Mouse (Mus musculus) CH12.LX (cell line): ENCODE data around the gene Golm1. TPM values are rescaled to one million over a fixed set of nuclear protein-coding genes. Genes with fewer than 3 reads are reported as not detected.
"Not testable (repeated sequence)": the region's sequence is repeated elsewhere in the genome, so short reads cannot be mapped to it uniquely, and the experiment has no call there.

Experiments
- DNase-seq: peaks from one replicate; pipeline ENCODE4 v3.0.0-alpha.2; 2013; ENCODE audit errors: extremely low read depth
- H3K27ac ChIP-seq: 2 replicates; pipeline ENCODE4 v1.5.1; 2012; ENCODE audit warnings: low read depth, mild to moderate bottlenecking, control low read depth, moderate library complexity; ENCODE audit not compliant: insufficient read depth
- H3K27me3 ChIP-seq: replicated peaks from 2 replicates; pipeline ENCODE3; 2012; ENCODE audit warnings: inconsistent platforms
- H3K36me3 ChIP-seq, 2 experiments: replicated peaks in 1 of 2; 2 replicates each; pipeline versions ENCODE3 to v1.6.1; 2012; ENCODE audit warnings: inconsistent platforms in 1 of 2, low read length in 1 of 2, mild to moderate bottlenecking in 1 of 2, mixed read lengths in 1 of 2, moderate library complexity in 1 of 2; ENCODE audit not compliant: control insufficient read depth in 1 of 2, insufficient read depth in 1 of 2
- H3K4me1 ChIP-seq, 2 experiments: 2 replicates each; pipeline ENCODE4 v1.6.1; 2012; ENCODE audit warnings: inconsistent platforms in 1 of 2, moderate library complexity in 1 of 2; ENCODE audit not compliant: insufficient read depth in 2 of 2, control insufficient read depth in 1 of 2
- H3K4me2 ChIP-seq: 2 replicates; pipeline ENCODE4 v1.6.1; 2012; ENCODE audit warnings: low read depth, mild to moderate bottlenecking, control low read depth; ENCODE audit not compliant: poor library complexity, insufficient read depth, severe bottlenecking
- H3K4me3 ChIP-seq, 3 experiments: fragments of 150-350 bp in 1 of 3; sonication (generic) in 1 of 3; replicated peaks in 1 of 3; 2 replicates each; pipeline versions ENCODE3 to v1.5.1; 2011 to 2012; ENCODE audit warnings: low read depth in 2 of 3, low read length in 2 of 3, mild to moderate bottlenecking in 2 of 3, moderate library complexity in 2 of 3, control low read depth in 1 of 3, improper control_type of control experiment in 1 of 3, inconsistent platforms in 1 of 3, mixed read lengths in 1 of 3; ENCODE audit not compliant: poor library complexity in 1 of 3
- H3K79me2 ChIP-seq: replicated peaks from 2 replicates; pipeline ENCODE4 v1.6.1; 2012; ENCODE audit warnings: mild to moderate bottlenecking, moderate library complexity; ENCODE audit not compliant: control insufficient read depth, poor library complexity, insufficient read depth, severe bottlenecking; ENCODE audit errors: extremely low read depth
- H3K9ac ChIP-seq: 2 replicates; pipeline ENCODE4 v1.6.1; 2012; ENCODE audit warnings: low read depth, mild to moderate bottlenecking, control low read depth, moderate library complexity; ENCODE audit not compliant: insufficient read depth
- H3K9me3 ChIP-seq: replicated peaks from 2 replicates; pipeline ENCODE3; 2012; ENCODE audit warnings: low read length, inconsistent platforms, mixed read lengths
- BHLHE40 ChIP-seq: IDR thresholded peaks from 2 replicates; pipeline ENCODE4 v1.6.1; 2011; ENCODE audit warnings: mild to moderate bottlenecking, low read depth, low read length, improper control_type of control experiment
- CHD2 ChIP-seq: IDR thresholded peaks from 2 replicates; pipeline ENCODE4 v1.6.1; 2011; ENCODE audit warnings: low read length, improper control_type of control experiment
- EP300 ChIP-seq: IDR thresholded peaks from 2 replicates; pipeline ENCODE4 v1.6.1; 2011; ENCODE audit warnings: low read length, improper control_type of control experiment
- GABPA ChIP-seq: IDR thresholded peaks from 2 replicates; pipeline ENCODE4 v1.6.1; 2012; ENCODE audit warnings: low read depth, low read length, improper control_type of control experiment, inconsistent platforms; ENCODE audit not compliant: insufficient replicate concordance
- HCFC1 ChIP-seq: IDR thresholded peaks from 2 replicates; pipeline ENCODE4 v1.6.1; 2012; ENCODE audit warnings: low read depth, mild to moderate bottlenecking, inconsistent platforms, low read length, improper control_type of control experiment
- JUND ChIP-seq: conservative IDR thresholded peaks from 2 replicates; pipeline ENCODE4 v1.6.1; 2011; ENCODE audit warnings: low read depth, low read length, improper control_type of control experiment
- KAT2A ChIP-seq: IDR thresholded peaks from 2 replicates; pipeline ENCODE4 v1.6.1; 2012; ENCODE audit warnings: low read length, improper control_type of control experiment, inconsistent platforms; ENCODE audit not compliant: insufficient replicate concordance
- MAFK ChIP-seq: IDR thresholded peaks from 2 replicates; pipeline ENCODE4 v1.6.1; 2011; ENCODE audit warnings: low read length, improper control_type of control experiment; ENCODE audit not compliant: insufficient replicate concordance
- MAX ChIP-seq: IDR thresholded peaks from 2 replicates; pipeline ENCODE4 v1.6.1; 2011; ENCODE audit warnings: low read length, improper control_type of control experiment
- MAZ ChIP-seq: IDR thresholded peaks from 2 replicates; pipeline ENCODE4 v1.6.1; 2012; ENCODE audit warnings: low read depth, mild to moderate bottlenecking, inconsistent platforms, low read length, improper control_type of control experiment, moderate library complexity
- MYC ChIP-seq: IDR thresholded peaks from 2 replicates; pipeline ENCODE4 v1.6.1; 2011; ENCODE audit warnings: low read depth, mild to moderate bottlenecking, improper control_type of control experiment, low read length
- NELFE ChIP-seq: IDR thresholded peaks from 2 replicates; pipeline ENCODE4 v1.6.1; 2011; ENCODE audit warnings: low read depth, low read length, improper control_type of control experiment
- PAX5 ChIP-seq: IDR thresholded peaks from 2 replicates; pipeline ENCODE4 v1.6.1; 2012; ENCODE audit warnings: low read length, inconsistent platforms, mixed read lengths
- RCOR1 ChIP-seq: conservative IDR thresholded peaks from 2 replicates; pipeline ENCODE4 v1.6.1; 2012; ENCODE audit warnings: low read depth, mild to moderate bottlenecking, inconsistent platforms, low read length, improper control_type of control experiment
- TCF12 ChIP-seq: IDR thresholded peaks from 2 replicates; pipeline ENCODE4 v1.6.1; 2014; ENCODE audit warnings: low read depth, mild to moderate bottlenecking, inconsistent platforms, low read length, improper control_type of control experiment
- UBTF ChIP-seq: IDR thresholded peaks from 2 replicates; pipeline ENCODE4 v1.6.1; 2012; ENCODE audit warnings: low read depth, mild to moderate bottlenecking, inconsistent platforms, low read length, improper control_type of control experiment, moderate library complexity
- USF2 ChIP-seq: conservative IDR thresholded peaks from 2 replicates; pipeline ENCODE4 v1.6.1; 2011; ENCODE audit warnings: low read depth, low read length, improper control_type of control experiment
- ZKSCAN1 ChIP-seq: IDR thresholded peaks from 2 replicates; pipeline ENCODE4 v1.6.1; 2012; ENCODE audit warnings: low read depth, inconsistent platforms, low read length, improper control_type of control experiment, borderline replicate concordance
- ZNF384 ChIP-seq: IDR thresholded peaks from 2 replicates; pipeline ENCODE4 v1.6.1; 2012; ENCODE audit warnings: low read depth, low read length, improper control_type of control experiment, inconsistent platforms
- dilution Hi-C: fragments of 300-500 bp; cut with MboI; formaldehyde crosslinking; loops from 2 replicates; pipeline ENCODE4 v1.14.3; 2020; ENCODE audit warnings: low sequenced_read_pairs; ENCODE audit not compliant: extremely low pct_unique_long_range_greater_than_20kb, extremely low pct_ligation_motif_present
- in situ Hi-C: fragments of 300-500 bp; cut with MboI; formaldehyde crosslinking; loops from 3 replicates; pipeline ENCODE4 v1.14.3; 2019; ENCODE audit warnings: low sequenced_read_pairs, low pct_ligation_motif_present, low pct_unique_long_range_greater_than_20kb, mixed read lengths
- polyA plus RNA-seq: library from polyadenylated mRNA; unstranded; fragments of >175 nt; gene quantifications from 2 replicates; pipeline ENCODE4 v1.2.1, GENCODE M21; 2012; ENCODE audit warnings: low read depth; ENCODE audit not compliant: insufficient read length
- total RNA-seq, 2 experiments: library from RNA; depleted of rRNA; stranded (reverse); fragments of 300-350 nt in 1 of 2; fragments of >200 nt in 1 of 2; gene quantifications; 2 replicates each; pipeline ENCODE4 v1.2.3; 2012 to 2014

Gene Golm1
- total and polyA plus RNA-seq, 3 experiments, result 14.3 to 18.9 (median 17.4) TPM

- H3K79me2 ChIP-seq, result no peaks in the 10 kb centered on the region
- H3K4me3 ChIP-seq, result no peak overlapping the region
- no peak overlapping the region for H3K9ac ChIP-seq
- DNase-seq, result no peak
- TF ChIP-seq BHLHE40 (no peak), CHD2 (no peak), RCOR1 (no peak), ZNF384 (no peak), MAZ (no peak), MAFK (no peak), MAX (no peak), PAX5 (no peak), ZKSCAN1 (no peak), NELFE (no peak), TCF12 (no peak), KAT2A (no peak), JUND (no peak), UBTF (no peak), HCFC1 (no peak), GABPA (no peak), USF2 (no peak), MYC (no peak)
- H3K4me1 ChIP-seq, result peaks cover 6 to 20% of the 10 kb centered on the region in 2 experiments
- peaks cover 2% of the 10 kb centered on the region for H3K27me3 ChIP-seq
- H3K9me3 ChIP-seq, result no peaks in the 10 kb centered on the region
- dilution Hi-C loops, result no loop called here
- H3K36me3 ChIP-seq, result no peaks in the 10 kb centered on the region
- no peak overlapping the region for H3K27ac ChIP-seq
- in situ Hi-C loops, result no loop called here
- H3K4me2 ChIP-seq, result peak overlapping the region; percentile 41; the same call in 1 of the 2 replicates
Measured at GRCm38 (mm10) chr13:59719475-59719874, 43.9 kb upstream of the Golm1 start.

DNA sequence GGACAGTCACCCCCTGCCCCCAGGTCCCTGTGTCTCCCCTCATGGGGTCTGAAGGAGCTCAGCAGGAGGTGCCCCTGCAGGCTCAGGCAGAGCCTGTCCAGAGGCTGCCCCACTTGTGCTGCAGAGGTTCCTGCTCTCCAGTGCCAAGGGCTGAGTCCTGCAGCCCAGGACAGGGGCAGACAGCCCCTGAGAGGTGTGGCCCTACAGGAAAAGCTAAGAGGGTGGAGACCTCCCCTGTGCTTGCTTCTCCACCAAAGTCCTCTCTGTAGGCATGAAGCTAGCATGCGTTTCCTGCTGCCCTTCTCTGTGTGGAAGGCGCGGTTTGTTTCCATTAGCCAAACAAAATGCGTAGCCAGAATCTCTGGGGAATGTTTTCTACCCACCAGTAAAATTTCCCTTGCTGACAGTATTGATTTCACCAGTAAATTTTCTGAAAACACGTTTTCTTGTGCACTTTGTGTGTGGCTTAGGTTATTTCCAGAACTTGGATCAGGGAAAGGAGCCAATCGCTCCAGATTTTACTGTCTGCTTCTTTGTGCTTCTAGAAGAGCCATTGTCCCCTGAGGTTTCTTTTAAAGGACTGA, 43.3 kb upstream of the Golm1 start:
- in situ Hi-C loops, H3K9me3 ChIP-seq, H3K4me3 ChIP-seq, H3K9ac ChIP-seq, H3K79me2 ChIP-seq, H3K27me3 ChIP-seq, dilution Hi-C loops, H3K27ac ChIP-seq, H3K36me3 ChIP-seq: not testable (repeated sequence)
- peak; percentile 20 for DNase-seq
- Histone ChIP-seq H3K4me2 (peak overlapping the region; percentile 41), H3K4me1 (peaks cover 11 to 25% of the 10 kb centered on the region in 2 experiments)
- TF ChIP-seq EP300 (0 out of 2 replicates have a peak, but pooled peaks have one; percentile 24), BHLHE40 (0 out of 2 replicates have a peak, but pooled peaks have one; percentile 34)
